Mouse (Mus musculus) urinary bladder, postnatal 4 days (tissue): ENCODE data around the gene Smarca2.
"Not testable (repeated sequence)": the region's sequence is repeated elsewhere in the genome, so short reads cannot be mapped to it uniquely, and the experiment has no call there.

Experiments used
- DNase-seq, 2 experiments: peaks; one replicate each; pipeline ENCODE4 v3.0.0; 2021 to 2022; ENCODE audit warnings: low spot score in 2 of 2

Smarca2 gene

GRCm38 (mm10) chr19:26616271-26616670 lies 11.4 kb downstream of the Smarca2 start:
- DNase-seq = no peak

- DNase-seq = no peak
These were observed 12.4 kb downstream of the Smarca2 start for GRCm38 (mm10) chr19:26617287-26617686.

- peak in 1 of 2 experiments; percentile 24 for DNase-seq
These were observed 25.9 kb downstream of the Smarca2 start for GRCm38 (mm10) chr19:26630712-26631235.

GRCm38 (mm10) chr19:26632228-26632627 lies 27.4 kb downstream of the Smarca2 start:
- no peak for DNase-seq

GRCm38 (mm10) chr19:26640556-26640955 lies 35.7 kb downstream of the Smarca2 start:
- DNase-seq = no peak

GRCm38 (mm10) chr19:26641269-26641668 lies 36.4 kb downstream of the Smarca2 start:
- no peak for DNase-seq

- no peak for DNase-seq
These were observed 38.2 kb downstream of the Smarca2 start for GRCm38 (mm10) chr19:26643011-26643410.

- DNase-seq = no peak
These were observed 39.1 kb downstream of the Smarca2 start for GRCm38 (mm10) chr19:26643936-26644335.

- no peak for DNase-seq
These were observed 40.2 kb downstream of the Smarca2 start for GRCm38 (mm10) chr19:26645016-26645415.

- DNase-seq = no peak
These were observed 41.3 kb downstream of the Smarca2 start for GRCm38 (mm10) chr19:26646128-26646527.

- no peak for DNase-seq
These were observed 45.9 kb downstream of the Smarca2 start for GRCm38 (mm10) chr19:26650585-26651273.

- no peak for DNase-seq
These were observed 53.5 kb downstream of the Smarca2 start for GRCm38 (mm10) chr19:26658324-26658723.

- no peak for DNase-seq
These were observed 55.1 kb downstream of the Smarca2 start for GRCm38 (mm10) chr19:26659976-26660375.

- DNase-seq = no peak
These were observed 56.3 kb downstream of the Smarca2 start for GRCm38 (mm10) chr19:26661198-26661597.

- DNase-seq = no peak
These were observed 61.5 kb downstream of the Smarca2 start for GRCm38 (mm10) chr19:26666303-26666702.

- DNase-seq = no peak
These were observed 65.2 kb downstream of the Smarca2 start for GRCm38 (mm10) chr19:26670089-26670488.

GRCm38 (mm10) chr19:26671413-26671812 lies 66.6 kb downstream of the Smarca2 start:
- DNase-seq = not testable (repeated sequence)

GRCm38 (mm10) chr19:26675917-26676316 lies 71.1 kb downstream of the Smarca2 start:
- no peak for DNase-seq

- no peak for DNase-seq
These were observed 73.7 kb downstream of the Smarca2 start for GRCm38 (mm10) chr19:26678543-26678942.

- no peak for DNase-seq
These were observed 74.8 kb downstream of the Smarca2 start for GRCm38 (mm10) chr19:26679674-26680073.

GRCm38 (mm10) chr19:26681549-26681948 lies 76.7 kb downstream of the Smarca2 start:
- no peak for DNase-seq

- DNase-seq = no peak
These were observed 77.3 kb downstream of the Smarca2 start for GRCm38 (mm10) chr19:26682130-26682529.

GRCm38 (mm10) chr19:26682731-26683130 lies 77.9 kb downstream of the Smarca2 start:
- no peak for DNase-seq

GRCm38 (mm10) chr19:26683731-26684130 lies 78.9 kb downstream of the Smarca2 start:
- DNase-seq = no peak
